Mouse (Mus musculus): ENCODE results near the gene Spata2. TPM values are rescaled to one million over a fixed set of nuclear protein-coding genes. Genes with fewer than 3 reads are reported as not detected.
A peak's percentile ranks its signal among the peaks of the same experiment; 100 is the strongest.

Spata2 gene
- polyA plus RNA-seq, 1 experiment from 2014 or later = 25.1 TPM

GRCm38 (mm10) chr2:167484932-167485331, 7.8 kb downstream of the Spata2 start:
- H3K4me1 ChIP-seq (replicated peaks) = no peaks in the 10 kb centered on the region
- peaks cover 63% of the 10 kb centered on the region for H3K36me3 ChIP-seq
- H3K9me3 ChIP-seq = no peaks in the 10 kb centered on the region
- no peak overlapping the region for H3K4me3 ChIP-seq
- DNase-seq (ENCODE audit: low spot score) = no peak
- 91% methylated on average over 11 of the region's 11 CpGs for WGBS
- H3K27me3 ChIP-seq (ENCODE audit: insufficient read depth, poor library complexity, severe bottlenecking) = no peaks in the 10 kb centered on the region
- no peak overlapping the region for H3K27ac ChIP-seq

- WGBS = 93% methylated on average over 24 of the region's 24 CpGs
- Histone ChIP-seq H3K9me3 (no peaks in the 10 kb centered on the region), H3K4me3 (no peak overlapping the region), H3K27me3 (ENCODE audit: insufficient read depth, poor library complexity, severe bottlenecking) (no peaks in the 10 kb centered on the region), H3K4me1 (replicated peaks) (no peaks in the 10 kb centered on the region), H3K27ac (no peak overlapping the region), H3K36me3 (peaks cover 62% of the 10 kb centered on the region)
- DNase-seq (ENCODE audit: low spot score) = no peak
These were observed 8.8 kb downstream of the Spata2 start for GRCm38 (mm10) chr2:167483827-167484410.

DNA sequence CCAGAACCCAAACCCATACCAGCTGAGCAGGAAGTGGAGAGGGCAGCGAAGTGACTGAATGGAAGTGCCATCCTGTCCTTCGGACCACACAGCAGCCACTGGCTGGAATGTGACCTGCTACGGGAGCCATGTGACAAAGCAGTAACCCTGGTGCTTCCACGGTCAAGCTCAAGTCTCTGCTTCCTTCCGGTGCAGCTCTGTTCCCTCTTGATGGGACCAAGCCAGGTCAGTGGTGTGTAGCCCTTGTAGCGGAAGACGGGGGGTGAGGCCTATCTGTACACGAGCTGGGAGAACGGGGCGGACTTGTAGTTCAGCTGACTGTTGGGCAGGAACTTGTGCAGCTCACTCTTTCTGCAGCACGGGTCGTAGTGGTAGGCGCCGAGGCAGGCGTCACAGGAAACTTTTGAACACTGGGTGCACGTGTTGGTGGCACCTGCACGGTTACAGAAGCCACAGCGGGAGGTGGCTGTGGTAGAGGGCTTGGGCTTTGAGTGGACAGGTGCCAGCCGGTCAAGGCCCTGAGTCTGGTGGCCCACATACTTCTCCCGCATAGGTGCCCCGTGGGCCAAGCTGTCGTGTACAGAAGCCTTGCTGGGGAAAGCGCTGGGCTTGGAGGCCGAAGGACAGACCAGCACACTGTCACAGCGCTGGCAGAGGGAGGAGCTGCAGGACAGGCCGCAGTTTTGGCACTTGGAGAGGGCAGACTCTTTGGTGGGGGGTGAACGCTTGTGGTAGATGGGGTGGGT, 9.4 kb downstream of the Spata2 start:
- Histone ChIP-seq H3K36me3 (peaks cover 57% of the 10 kb centered on the region), H3K27ac (no peak overlapping the region), H3K4me1 (replicated peaks) (no peaks in the 10 kb centered on the region), H3K9me3 (no peaks in the 10 kb centered on the region), H3K27me3 (ENCODE audit: insufficient read depth, poor library complexity, severe bottlenecking) (no peaks in the 10 kb centered on the region), H3K4me3 (no peak overlapping the region)
- DNase-seq (ENCODE audit: low spot score) = no peak
- 93% methylated on average over 27 of the region's 27 CpGs for WGBS

DNA sequence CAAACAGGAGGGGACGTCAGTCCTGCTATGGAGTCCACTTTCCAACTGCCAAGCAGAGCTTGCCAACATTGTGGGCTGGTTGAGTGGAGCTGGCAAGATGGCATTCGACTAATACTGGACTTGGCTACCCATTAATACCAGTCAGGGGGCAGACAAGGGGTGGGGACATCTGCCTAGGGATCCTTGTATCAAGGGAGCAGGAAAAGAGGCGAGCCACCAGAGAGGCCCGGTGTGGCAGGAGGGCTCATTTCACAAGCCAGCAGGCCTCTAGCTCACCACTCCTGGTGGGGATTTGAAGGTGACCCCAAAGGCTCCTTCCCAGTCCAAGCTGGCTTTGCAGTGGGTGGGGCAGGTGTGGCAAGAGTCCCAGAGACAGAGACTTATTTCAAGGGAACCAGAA, 10.0 kb downstream of the Spata2 start:
- H3K9me3 ChIP-seq = no peaks in the 10 kb centered on the region
- no peak for DNase-seq (ENCODE audit: low spot score)
- no peaks in the 10 kb centered on the region for H3K27me3 ChIP-seq (ENCODE audit: insufficient read depth, poor library complexity, severe bottlenecking)
- no peaks in the 10 kb centered on the region for H3K4me1 ChIP-seq (replicated peaks)
- no peak overlapping the region for H3K4me3 ChIP-seq
- H3K27ac ChIP-seq = no peak overlapping the region
- H3K36me3 ChIP-seq = peaks cover 56% of the 10 kb centered on the region
- WGBS = 88% methylated on average over 4 of the region's 4 CpGs

DNA sequence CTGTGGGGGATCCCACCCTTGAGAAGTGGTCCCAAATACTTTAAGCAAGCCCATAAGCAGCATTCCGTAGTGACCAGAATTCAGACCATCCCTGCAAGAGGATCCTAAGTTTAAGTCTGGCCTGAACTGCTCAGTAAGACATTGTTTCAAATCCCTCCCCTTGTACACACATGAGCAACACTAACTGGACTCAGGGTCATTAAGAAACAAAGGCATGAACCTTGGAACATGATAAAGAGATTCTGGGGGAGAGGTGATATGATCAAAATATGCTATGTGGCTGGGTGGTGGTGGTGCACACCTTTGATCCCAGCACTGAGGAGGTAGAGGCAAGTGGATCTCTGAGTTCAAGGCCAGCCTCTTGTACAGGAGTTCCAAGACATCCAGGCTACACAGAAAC, 13.2 kb downstream of the Spata2 start:
- Histone ChIP-seq H3K36me3 (peaks cover 54% of the 10 kb centered on the region), H3K27me3 (ENCODE audit: insufficient read depth, poor library complexity, severe bottlenecking) (no peaks in the 10 kb centered on the region), H3K9me3 (no peaks in the 10 kb centered on the region), H3K27ac (no peak overlapping the region), H3K4me1 (replicated peaks) (peaks cover 13% of the 10 kb centered on the region), H3K4me3 (no peak overlapping the region)
- no peak for DNase-seq (ENCODE audit: low spot score)
- WGBS = 96% methylated on average over 1 of the region's 1 CpGs

- Histone ChIP-seq H3K36me3 (peaks cover 54% of the 10 kb centered on the region), H3K9me3 (no peaks in the 10 kb centered on the region), H3K27ac (no peak overlapping the region), H3K4me1 (replicated peaks) (peaks cover 13% of the 10 kb centered on the region), H3K27me3 (ENCODE audit: insufficient read depth, poor library complexity, severe bottlenecking) (no peaks in the 10 kb centered on the region), H3K4me3 (no peak overlapping the region)
- WGBS = 45% methylated on average over 2 of the region's 2 CpGs
- DNase-seq (ENCODE audit: low spot score) = no peak
These were observed 14.6 kb downstream of the Spata2 start for GRCm38 (mm10) chr2:167478128-167478527.

DNA sequence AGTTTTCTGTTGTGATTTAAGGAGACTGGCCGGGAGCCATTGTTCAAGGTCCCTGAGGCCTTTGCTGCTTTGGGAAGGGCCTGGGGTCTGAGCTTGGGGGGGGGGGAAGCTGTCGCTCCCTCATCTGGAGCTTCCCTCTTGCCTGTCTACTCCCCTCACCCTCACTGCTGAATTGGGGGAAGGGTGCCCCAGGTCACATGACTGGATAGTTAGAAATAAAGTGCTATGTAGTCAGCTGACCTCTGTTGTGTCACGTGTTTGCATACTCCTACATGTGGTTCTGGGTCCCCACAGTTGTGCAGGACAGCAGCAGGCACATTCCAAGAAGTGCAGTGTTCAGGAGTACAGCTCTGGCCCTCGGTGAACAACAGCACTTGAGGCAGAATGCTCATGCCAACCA, 15.9 kb downstream of the Spata2 start:
- Histone ChIP-seq H3K27me3 (ENCODE audit: insufficient read depth, poor library complexity, severe bottlenecking) (no peaks in the 10 kb centered on the region), H3K4me1 (replicated peaks) (peaks cover 13% of the 10 kb centered on the region), H3K4me3 (no peak overlapping the region), H3K9me3 (no peaks in the 10 kb centered on the region), H3K36me3 (peaks cover 54% of the 10 kb centered on the region), H3K27ac (peak overlapping the region; percentile 60)
- 66% methylated on average over 4 of the region's 4 CpGs for WGBS
- no peak for DNase-seq (ENCODE audit: low spot score)

GRCm38 (mm10) chr2:167476200-167476688, 16.4 kb downstream of the Spata2 start:
- WGBS = 25% methylated on average over 7 of the region's 7 CpGs

DNA sequence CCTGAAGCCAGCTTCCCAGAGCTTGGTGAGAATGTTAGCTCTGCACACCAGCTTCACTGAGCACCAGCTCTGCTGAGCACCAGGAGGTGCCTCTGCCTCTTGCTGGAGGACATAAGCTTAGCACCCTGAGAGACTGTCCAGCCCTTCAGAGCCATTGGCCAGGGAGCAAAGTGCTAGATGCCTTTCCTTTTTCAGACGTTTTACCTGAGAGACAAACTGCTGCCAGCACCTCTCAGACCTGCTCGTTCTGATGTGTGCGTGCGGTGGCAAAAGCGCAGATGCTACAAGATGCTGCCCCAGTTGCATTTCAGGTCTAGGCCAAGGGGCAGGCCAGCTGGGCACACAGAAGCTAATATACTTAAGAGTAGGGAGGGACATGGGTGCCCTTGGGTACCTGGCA, 17.1 kb downstream of the Spata2 start:
- Histone ChIP-seq H3K4me1 (replicated peaks) (peaks cover 13% of the 10 kb centered on the region), H3K27me3 (ENCODE audit: insufficient read depth, poor library complexity, severe bottlenecking) (no peaks in the 10 kb centered on the region), H3K36me3 (peaks cover 65% of the 10 kb centered on the region), H3K27ac (no peak overlapping the region), H3K4me3 (no peak overlapping the region), H3K9me3 (no peaks in the 10 kb centered on the region)
- DNase-seq (ENCODE audit: low spot score) = no peak
- WGBS = 86% methylated on average over 5 of the region's 5 CpGs

More at GRCm38 (mm10) chr2:167476200-167476688, 16.4 kb downstream of the Spata2 start:
- Histone ChIP-seq H3K4me3 (no peak overlapping the region), H3K9me3 (no peaks in the 10 kb centered on the region), H3K27ac (peak overlapping the region; percentile 60), H3K4me1 (replicated peaks) (peaks cover 13% of the 10 kb centered on the region), H3K36me3 (peaks cover 59% of the 10 kb centered on the region), H3K27me3 (ENCODE audit: insufficient read depth, poor library complexity, severe bottlenecking) (no peaks in the 10 kb centered on the region)
- peak; percentile 25 for DNase-seq (ENCODE audit: low spot score)

- H3K4me1 ChIP-seq (replicated peaks) = peaks cover 13% of the 10 kb centered on the region
- no peaks in the 10 kb centered on the region for H3K9me3 ChIP-seq
- H3K27me3 ChIP-seq (ENCODE audit: insufficient read depth, poor library complexity, severe bottlenecking) = no peaks in the 10 kb centered on the region
- no peak overlapping the region for H3K27ac ChIP-seq
- WGBS = 91% methylated on average over 6 of the region's 6 CpGs
- peaks cover 79% of the 10 kb centered on the region for H3K36me3 ChIP-seq
- no peak overlapping the region for H3K4me3 ChIP-seq
- no peak for DNase-seq (ENCODE audit: low spot score)
These were observed 18.5 kb downstream of the Spata2 start for GRCm38 (mm10) chr2:167474218-167474617.

DNA sequence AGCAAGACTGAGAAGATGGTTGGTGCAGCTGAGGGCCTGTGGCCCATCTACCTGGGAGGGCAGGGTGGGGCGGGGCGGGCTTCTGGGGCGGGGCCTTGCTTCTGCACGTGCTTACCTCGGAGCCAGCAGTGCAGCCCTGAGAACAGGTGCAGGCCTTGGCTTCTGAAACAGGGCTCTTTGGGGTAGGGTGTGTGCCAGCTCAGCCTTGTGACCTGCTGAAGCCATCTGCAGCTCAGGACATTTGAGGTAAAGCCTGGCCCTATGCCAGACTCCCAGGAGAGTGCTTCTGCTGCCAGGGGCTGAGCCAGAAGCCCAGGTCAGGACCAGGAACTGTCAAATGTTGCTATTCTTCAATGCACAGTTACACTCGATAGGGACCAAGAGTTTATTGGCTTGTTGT, 21.1 kb downstream of the Spata2 start:
- no peak overlapping the region for H3K27ac ChIP-seq
- WGBS = 92% methylated on average over 6 of the region's 6 CpGs
- H3K4me3 ChIP-seq = no peak overlapping the region
- DNase-seq (ENCODE audit: low spot score) = no peak
- H3K36me3 ChIP-seq = peaks cover 90% of the 10 kb centered on the region
- H3K27me3 ChIP-seq (ENCODE audit: insufficient read depth, poor library complexity, severe bottlenecking) = no peaks in the 10 kb centered on the region
- peaks cover 10% of the 10 kb centered on the region for H3K4me1 ChIP-seq (replicated peaks)
- H3K9me3 ChIP-seq = no peaks in the 10 kb centered on the region

DNA sequence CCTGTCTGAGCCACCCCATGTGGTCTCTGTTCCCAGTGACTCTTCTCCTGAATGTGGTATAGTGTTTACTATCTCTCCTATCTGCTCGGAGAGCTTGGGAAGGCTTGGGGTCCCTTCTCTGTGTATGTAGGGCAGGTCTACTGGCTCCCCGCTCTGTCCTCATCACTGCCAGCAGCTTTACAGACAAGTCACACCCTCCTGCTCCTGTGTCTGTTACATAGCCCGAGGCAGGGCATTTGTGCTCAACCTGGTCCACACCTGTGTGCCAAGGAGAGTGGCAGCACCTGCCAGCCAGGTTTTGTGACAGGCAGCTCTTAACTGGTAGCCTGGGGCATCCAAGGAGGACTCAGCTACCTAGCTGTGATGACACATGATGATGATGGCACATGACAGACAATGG, 22.1 kb downstream of the Spata2 start:
- DNase-seq (ENCODE audit: low spot score) = no peak
- Histone ChIP-seq H3K4me3 (no peak overlapping the region), H3K27ac (no peak overlapping the region), H3K27me3 (ENCODE audit: insufficient read depth, poor library complexity, severe bottlenecking) (no peaks in the 10 kb centered on the region), H3K9me3 (no peaks in the 10 kb centered on the region), H3K36me3 (peaks cover 94% of the 10 kb centered on the region), H3K4me1 (replicated peaks) (peaks cover under 1% of the 10 kb centered on the region; the same call in 1 of the 2 replicates)
- 88% methylated on average over 3 of the region's 3 CpGs for WGBS

- H3K4me1 ChIP-seq (replicated peaks) = no peaks in the 10 kb centered on the region
- DNase-seq (ENCODE audit: low spot score) = no peak
- H3K36me3 ChIP-seq = peaks cover 87% of the 10 kb centered on the region
- H3K27ac ChIP-seq = no peak overlapping the region
- H3K9me3 ChIP-seq = no peaks in the 10 kb centered on the region
- no peaks in the 10 kb centered on the region for H3K27me3 ChIP-seq (ENCODE audit: insufficient read depth, poor library complexity, severe bottlenecking)
- WGBS = 86% methylated on average over 6 of the region's 6 CpGs
- no peak overlapping the region for H3K4me3 ChIP-seq
These were observed 24.2 kb downstream of the Spata2 start for GRCm38 (mm10) chr2:167468444-167468843.

All from hindbrain, embryonic 10.5 days (tissue).